Mouse (Mus musculus) skeletal muscle tissue, postnatal 0 days (tissue): ENCODE measurements around the gene Gspt1. TPM values are rescaled to one million over a fixed set of nuclear protein-coding genes. Genes with fewer than 3 reads are reported as not detected.

Source experiments
- microRNA counts: library from miRNA; unstranded; fragments of <30 nt; microRNA quantifications from one replicate; lab custom pipeline; 2015
- microRNA-seq, 2 experiments: library from miRNA; unstranded; fragments of <30 nt; microRNA quantifications; one replicate each; pipeline ENCODE4; 2016
- polyA plus RNA-seq: library from polyadenylated mRNA; unstranded; fragments of >200 nt; fragmentation: Nextera tagmentation; extraction: Ambion mirVana; gene quantifications from 2 replicates; pipeline ENCODE4 v1.2.1, GENCODE M21; 2015

Gene Gspt1
- polyA plus RNA-seq, result 32.9 and 40.3 TPM in 2 replicates

DNA sequence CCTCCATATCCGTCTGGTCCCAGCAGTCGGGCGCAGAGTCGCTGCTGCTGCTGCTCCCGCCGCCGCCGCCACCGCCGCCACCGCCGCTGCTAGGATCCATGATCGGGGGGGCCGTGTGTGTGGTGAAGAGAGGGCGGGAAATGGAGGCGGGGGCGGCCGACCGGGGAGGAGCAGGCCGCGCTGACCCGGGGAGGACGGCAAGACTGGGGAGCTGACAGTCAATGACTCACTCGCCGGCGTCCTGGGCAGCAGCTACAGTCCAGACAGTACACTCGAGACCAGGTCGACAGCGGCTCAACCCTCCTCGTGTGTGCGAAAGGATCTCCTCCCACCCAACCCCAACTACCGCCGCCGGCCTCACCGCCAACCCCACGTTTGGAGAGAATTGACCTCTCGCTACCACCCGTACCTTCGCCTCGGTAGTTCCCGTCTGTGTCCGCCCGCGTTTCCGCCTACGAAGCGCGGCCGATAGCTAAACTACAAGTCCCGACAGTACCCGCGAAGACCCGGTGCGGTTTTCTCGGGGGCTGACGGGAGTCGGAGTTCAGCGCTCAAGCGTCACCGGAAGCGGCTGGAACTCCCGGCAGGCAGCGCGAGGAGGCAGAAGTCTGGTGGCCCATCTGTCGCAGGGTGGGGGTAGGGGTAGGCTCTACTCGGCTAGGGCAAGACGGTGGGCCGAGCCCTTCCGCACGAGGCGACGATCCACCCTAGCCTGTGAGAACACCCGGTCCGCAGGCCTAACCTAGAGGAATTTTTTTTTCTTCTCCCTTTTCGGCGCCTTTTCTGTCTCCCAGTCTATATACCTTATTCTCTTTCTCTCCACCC lies at the start of gene Gspt1:
Gene Gspt1 (minus strand): TSS at position 428 of the 825 bp plus-strand sequence.

DNA sequence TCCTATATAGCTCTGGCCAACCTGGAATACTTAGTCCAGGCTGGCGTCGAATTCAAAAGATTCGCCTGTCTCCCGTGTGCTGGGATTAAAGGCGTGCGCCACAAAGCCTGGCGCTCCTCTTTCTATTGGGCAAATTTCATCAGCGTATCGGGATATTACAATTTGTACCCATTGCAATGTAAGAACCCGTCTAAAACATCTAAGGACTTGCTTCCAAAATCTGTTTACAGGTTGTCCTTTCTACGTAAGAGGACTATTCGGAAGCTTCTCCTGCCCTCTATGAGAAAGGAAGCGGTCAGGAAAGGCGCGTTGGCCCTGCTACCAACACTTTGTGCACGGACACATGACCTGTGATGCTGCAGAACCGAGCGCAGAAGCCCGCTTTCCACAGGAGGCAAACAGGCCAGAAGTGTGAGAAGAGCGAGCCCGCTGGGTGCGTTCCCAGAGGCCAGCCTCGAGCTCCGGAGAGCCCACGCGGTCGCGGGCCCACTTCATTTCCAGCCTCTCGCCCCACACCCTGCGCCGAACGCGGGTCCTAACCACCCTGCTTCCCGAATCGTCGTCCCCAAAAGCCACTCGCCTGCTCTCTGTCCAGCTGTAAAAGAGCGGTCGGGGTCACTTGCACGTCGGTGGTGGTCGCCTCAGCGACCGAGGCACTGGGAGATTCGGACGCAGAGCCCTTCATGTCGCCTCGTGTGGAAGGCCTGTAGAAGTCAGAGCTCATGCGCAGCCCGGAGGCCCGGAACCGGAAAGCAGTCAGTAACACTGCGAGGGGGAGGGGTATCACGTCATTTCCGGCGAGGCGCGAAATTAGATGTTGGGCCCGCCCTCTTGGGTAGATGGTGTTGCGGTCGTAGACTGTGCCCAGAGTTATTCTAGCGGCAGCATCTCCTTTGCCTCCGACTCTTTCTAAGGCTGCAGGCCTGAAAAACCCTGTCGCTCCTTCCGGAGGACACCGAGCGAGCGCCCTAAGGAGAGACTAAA lies 51.3 kb downstream of the Gspt1 start, which contains the start of gene Rsl1d1:
Gene Rsl1d1 (minus strand): TSS at position 761 of the 984 bp plus-strand sequence.

DNA sequence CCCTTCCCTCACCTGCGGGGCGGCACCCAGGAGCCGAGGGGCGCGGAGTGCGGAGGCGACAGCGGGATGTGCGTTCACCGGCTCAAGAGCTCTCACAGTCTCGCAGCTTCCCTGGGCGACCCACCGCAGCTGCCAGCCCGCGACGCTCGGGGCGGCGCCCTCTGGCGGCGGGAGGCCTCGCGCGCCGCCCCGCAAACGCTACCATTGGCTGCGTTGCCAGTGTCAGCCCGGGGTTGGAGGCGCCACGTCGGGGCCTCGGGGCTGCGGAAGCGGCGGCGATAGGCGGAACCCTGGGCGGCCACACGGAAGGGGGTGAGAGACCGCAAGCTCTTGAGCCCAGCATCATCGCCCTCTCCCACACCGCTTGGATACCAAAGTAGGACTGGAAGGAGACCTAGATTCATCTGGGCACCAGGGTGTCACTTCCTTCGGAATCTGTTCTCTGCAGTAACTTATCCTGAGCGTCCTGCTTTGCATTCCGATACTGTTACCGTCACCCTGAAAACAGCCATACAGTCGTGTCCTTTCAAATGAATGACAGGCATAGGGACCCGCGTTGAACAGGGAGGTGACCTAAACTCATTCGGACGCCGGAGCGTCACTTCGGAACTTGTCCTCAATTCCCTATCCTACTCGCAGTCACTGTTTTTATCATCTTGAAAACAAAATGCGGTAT lies 77.8 kb downstream of the Gspt1 start, which contains the start of gene Zc3h7a:
Gene Zc3h7a (minus strand): TSS at position 186 of the 676 bp plus-strand sequence.

MicroRNA genes within 50 kb of the gene (microRNA counts, 519-probe panel; counts per million panel counts)
- 296 counts per million, percentile 58 among the panel's probes with 10 or more counts for microRNA mmu-miR-1945 (lab: Ali Mortazavi, UCI)

Small RNA genes lying within 50 kb of the gene (microRNA-seq; reads per million reads assigned to microRNA genes)
- gene Mir1945, result 0.91 to 1.3 reads per million in 2 experiments

Other genes with a start within 250 kb of the Gspt1 start
- gene Snn, start 193.4 kb downstream of the Gspt1 start, polyA plus RNA-seq, result 14.8 and 16.1 TPM in 2 replicates
- 63.1 and 65.7 TPM in 2 replicates for gene Litaf, start 188.2 kb downstream of the Gspt1 start, polyA plus RNA-seq
- 15.6 and 20.5 TPM in 2 replicates for gene Txndc11, start 119.7 kb downstream of the Gspt1 start, polyA plus RNA-seq
- 28.3 and 32.4 TPM in 2 replicates for gene Zc3h7a, start 77.9 kb downstream of the Gspt1 start, polyA plus RNA-seq
- gene Rsl1d1, start 51.0 kb downstream of the Gspt1 start, polyA plus RNA-seq, result 96.5 and 103 TPM in 2 replicates
- gene Tnfrsf17, start 59.5 kb upstream of the Gspt1 start, polyA plus RNA-seq, result 0.33 TPM in 1 of 2 replicates, not detected in the other
- gene Snx29, start 68.6 kb upstream of the Gspt1 start, polyA plus RNA-seq, result 5.2 and 5.9 TPM in 2 replicates